Mouse (Mus musculus) liver, adult 2 months (tissue): ENCODE results near the gene Nfix.

ENCODE experiments used
- CTCF ChIP-seq: fragments of 200-500 bp; IDR thresholded peaks from 2 replicates; pipeline ENCODE4 v1.5.1; 2011; ENCODE audit warnings: low read depth, low read length, control low read depth
- POLR2A ChIP-seq: fragments of 200-500 bp; IDR thresholded peaks from 2 replicates; pipeline ENCODE4 v1.6.1; 2011; ENCODE audit warnings: low read length, control low read depth; ENCODE audit not compliant: insufficient read depth; ENCODE audit errors: extremely low read depth

DNA sequence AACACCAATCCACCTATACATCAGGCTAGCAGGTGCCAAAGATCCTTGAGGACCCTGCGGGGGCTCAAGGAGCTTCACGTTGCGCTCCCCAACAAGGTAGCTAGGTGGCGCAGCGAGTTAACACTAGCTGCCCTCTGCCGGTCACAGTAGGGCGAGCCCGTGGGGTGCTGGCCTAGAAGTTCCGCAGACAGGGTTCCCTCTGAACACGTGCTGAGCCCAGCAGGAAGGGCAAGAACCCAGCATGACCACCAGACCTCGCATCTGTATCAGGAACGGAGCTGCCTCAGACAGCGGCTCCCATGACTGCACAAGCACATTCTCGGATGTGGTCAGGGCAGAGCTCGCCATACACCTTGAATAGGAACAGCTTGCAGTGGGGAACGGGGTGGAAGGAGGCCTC is 62.5 kb downstream of the Nfix start:
- TF ChIP-seq CTCF, result peak; percentile 99
- no peak for TF ChIP-seq POLR2A
